Mouse (Mus musculus) erythroblast, embryonic 14.5 days (primary cell): ENCODE measurements around the gene Trmt112.

Source experiments
- GATA1 ChIP-seq: IDR thresholded peaks from 2 replicates; pipeline ENCODE4 v1.6.1; 2012; ENCODE audit warnings: low read length, inconsistent platforms, mixed read lengths
- TAL1 ChIP-seq: IDR thresholded peaks from 3 replicates; pipeline ENCODE4 v1.6.1; 2012; ENCODE audit warnings: low read length, inconsistent platforms, mixed read lengths

DNA sequence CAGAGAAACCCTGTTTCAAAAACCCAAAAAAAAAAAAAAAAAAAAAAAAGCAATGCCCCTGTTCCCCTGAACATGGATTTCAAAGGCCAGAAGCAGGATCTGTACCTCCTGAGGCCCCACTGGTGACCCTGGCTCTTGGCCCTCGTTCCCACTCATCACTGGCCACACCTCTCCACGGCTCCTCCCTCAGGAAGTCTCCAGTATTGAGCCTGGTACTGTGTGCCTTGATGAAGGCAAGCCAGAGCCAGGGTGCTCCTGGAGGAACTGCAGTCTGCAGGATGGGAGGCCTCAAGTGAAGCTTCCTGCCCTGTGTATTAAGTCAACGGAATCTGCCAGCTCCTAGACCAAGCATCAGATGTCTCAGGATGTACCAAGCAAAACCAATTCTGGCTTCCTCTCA, 3.3 kb upstream of the Trmt112 start:
- TF ChIP-seq TAL1, result no peak
- TF ChIP-seq GATA1, result no peak
